Mouse (Mus musculus) thymus, postnatal 36 days (tissue): ENCODE measurements around the gene Pxk.

Experiments used
- DNase-seq, 2 experiments: peaks; one replicate each; pipeline ENCODE4 v3.0.0; 2022; ENCODE audit warnings: mixed read lengths in 2 of 2

The Pxk gene

GRCm38 (mm10) chr14:8148842-8149241, 50.8 kb downstream of the Pxk start:
- no peak for DNase-seq

DNA sequence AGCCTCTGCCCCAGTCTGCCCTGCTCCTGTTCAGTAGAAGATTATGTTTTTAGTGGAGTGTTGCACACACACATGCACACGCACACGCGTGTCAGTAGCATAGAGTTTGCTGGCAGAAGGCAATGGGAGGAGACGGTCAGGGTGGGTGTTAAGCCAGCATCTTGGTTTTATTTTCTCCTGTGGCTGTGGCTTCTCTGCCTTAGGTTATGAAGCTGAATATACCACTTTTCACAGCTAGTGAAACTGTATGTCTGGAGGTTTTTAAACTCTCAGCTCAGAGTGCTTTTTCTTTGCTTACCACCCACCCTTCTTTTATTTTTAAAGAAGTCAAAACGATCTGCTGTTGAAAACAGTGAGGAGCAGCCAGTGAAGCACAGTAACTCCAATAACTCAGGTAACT, 53.7 kb downstream of the Pxk start:
- DNase-seq, result no peak

- DNase-seq, result no peak
Observed at GRCm38 (mm10) chr14:8154072-8154471, 56.1 kb downstream of the Pxk start.

- no peak for DNase-seq
Observed at GRCm38 (mm10) chr14:8156947-8157346, 58.9 kb downstream of the Pxk start.

DNA sequence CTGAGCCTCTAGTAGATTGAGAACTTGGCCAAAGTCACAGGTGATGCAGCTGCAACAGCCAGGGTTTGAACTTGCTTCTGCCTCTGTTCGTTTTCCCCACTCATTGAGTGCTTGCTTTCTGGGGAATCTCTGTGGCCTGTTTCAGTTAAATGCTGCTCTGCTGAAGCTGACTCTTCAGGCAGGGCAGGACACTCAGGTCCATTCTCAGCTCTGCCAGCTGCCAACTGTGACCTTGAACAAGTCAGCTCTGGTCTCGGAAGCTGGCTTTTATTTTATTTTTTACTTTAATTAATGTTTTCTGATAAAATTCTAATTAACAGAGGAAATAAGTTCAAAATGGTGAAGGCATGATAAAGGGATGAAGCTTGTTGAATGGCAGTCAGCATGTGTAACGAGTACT, 60.7 kb downstream of the Pxk start:
- DNase-seq, result no peak

- DNase-seq, result no peak
Observed at GRCm38 (mm10) chr14:8159141-8159540, 61.1 kb downstream of the Pxk start.

- peak; percentile 30 to 35 for DNase-seq
Observed at GRCm38 (mm10) chr14:8161777-8162176, 63.8 kb downstream of the Pxk start.

DNA sequence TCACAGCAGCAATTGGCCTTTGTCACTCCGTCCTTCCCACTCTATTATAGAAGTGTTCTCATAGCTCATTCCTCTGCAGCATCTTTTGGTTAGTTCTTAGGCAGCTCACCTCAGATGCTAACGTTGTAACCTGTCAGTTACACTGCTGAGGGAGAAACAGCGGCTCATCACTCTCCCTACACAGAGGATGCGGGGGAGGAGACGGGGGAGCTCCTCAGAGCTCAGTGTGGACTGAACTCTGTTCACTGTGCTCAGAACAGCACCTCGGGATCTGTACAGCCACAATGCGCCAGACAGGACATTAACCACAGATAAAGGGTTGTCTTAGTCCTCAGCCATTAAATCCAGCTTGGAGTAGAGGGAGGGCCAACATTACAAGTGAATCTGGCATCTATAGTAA, 66.5 kb downstream of the Pxk start:
- no peak for DNase-seq

DNA sequence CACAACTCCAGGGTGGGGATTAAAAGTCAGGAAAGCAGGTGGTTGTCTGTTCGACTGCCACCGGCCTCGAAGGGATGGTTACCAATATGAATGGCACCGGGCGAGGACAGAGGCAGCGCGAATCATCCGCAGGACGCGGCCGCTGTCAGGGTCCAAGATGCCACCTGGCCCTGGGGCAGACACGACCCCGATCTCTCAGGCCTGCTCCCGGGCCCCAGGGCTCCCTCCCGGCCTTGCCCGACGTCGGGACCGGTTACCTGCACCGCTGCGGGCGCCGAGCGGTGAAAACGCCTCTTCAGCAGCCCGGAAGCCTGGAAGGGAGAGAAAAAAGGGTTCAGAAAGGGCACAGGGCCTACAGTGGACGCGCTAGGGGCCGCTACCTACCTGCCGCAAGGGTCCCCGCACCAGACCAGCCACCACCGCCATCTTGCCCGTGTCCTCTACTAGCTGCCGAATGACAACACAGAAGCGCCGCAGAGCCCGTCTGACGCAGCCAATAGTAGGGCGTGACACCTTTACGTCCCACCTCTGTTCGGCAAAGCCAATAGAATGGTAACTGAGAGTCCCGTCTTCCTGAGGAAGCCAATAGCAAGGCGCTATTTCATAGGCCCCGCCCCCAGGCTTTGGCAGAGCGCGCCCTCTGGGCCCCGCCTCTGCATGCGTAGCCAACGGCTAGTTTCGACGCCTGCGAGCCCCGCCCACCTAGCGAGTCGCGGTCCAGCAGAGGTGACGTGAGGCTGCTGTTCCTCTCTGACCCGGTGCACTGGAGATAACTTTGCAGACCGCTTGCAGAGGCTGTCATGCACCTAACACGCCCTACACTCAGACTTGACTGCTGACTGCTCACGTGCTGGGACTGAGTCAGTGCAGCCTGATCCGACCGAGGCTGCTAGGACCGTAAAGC, 74.7 kb downstream of the Pxk start, which contains the start of gene Pdhb:
Gene Pdhb, minus strand, starts transcription at position 519 of the 904 bp plus-strand sequence.
- DNase-seq, result peak; percentile 97 to 99

- peak; percentile 32 for DNase-seq
Observed at GRCm38 (mm10) chr14:8173542-8174250, 75.7 kb downstream of the Pxk start.

DNA sequence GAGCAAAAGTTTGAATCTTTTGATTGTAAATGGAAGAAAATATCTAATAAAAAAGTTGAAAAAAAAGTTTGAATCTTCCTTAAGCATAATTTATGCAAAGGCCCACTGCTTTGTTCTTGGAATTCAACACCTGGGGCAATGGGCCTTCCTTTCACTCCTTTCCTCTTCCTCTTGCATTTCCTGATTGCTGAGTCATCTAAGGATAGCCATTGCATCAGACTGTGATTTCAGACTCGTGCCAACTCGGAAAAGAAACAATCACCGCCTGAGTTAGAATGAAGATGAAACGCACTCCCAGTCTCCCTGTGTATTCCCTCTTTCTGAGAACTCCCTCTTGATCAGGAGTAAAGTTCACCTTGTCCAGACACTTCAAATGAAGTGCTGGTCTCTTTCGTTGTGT, 76.6 kb downstream of the Pxk start:
- no peak for DNase-seq

DNA sequence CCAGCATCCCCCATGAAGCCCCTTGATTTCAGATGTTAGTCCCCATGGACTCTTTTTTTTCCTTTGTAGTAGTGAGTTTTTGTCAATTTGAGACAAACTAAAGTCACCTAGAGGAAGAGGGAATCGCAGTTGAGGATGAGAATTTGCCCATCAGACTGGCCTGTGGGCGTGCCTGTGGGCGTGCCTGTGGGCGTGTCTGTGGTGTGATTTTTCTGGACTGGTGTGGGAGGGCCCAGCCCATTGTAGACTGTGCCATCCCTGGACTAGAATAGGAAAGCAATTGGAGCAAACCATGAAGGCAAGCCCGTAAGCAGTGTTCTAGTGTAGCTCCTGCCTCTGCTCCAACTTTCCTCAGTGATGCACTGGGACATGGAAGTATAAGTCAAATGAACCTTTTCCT, 78.2 kb downstream of the Pxk start:
- no peak for DNase-seq

- no peak for DNase-seq
Observed at GRCm38 (mm10) chr14:8180371-8181035, 82.5 kb downstream of the Pxk start.

GRCm38 (mm10) chr14:8183330-8183729, 85.3 kb downstream of the Pxk start:
- no peak for DNase-seq

GRCm38 (mm10) chr14:8186278-8187045, 88.5 kb downstream of the Pxk start:
- DNase-seq, result no peak

DNA sequence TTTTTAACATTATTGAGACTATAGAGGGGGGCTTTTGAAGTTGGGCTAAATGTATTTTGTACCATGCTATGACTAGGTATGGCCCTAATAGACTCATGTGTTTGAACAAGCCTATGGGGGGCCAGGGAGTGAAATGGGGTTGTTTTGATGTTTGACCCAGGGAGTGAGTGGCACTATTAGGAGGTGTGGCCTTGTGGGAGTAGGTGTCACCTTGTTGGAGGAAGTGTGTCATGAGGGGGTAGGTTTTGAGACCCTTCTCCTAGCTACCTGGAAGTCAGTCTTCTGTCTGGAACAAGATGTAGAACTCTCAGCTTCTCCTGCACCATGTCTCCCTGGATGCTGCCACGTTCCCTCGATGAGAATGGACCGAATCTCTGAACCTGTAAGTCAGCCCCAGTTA, 92.5 kb downstream of the Pxk start:
- no peak for DNase-seq

- DNase-seq, result no peak
Observed at GRCm38 (mm10) chr14:8191331-8191965, 93.4 kb downstream of the Pxk start.

- DNase-seq, result no peak
Observed at GRCm38 (mm10) chr14:8192727-8193126, 94.7 kb downstream of the Pxk start.

GRCm38 (mm10) chr14:8200769-8201168, 102.8 kb downstream of the Pxk start:
- DNase-seq, result no peak

- no peak for DNase-seq
Observed at GRCm38 (mm10) chr14:8201715-8202114, 103.7 kb downstream of the Pxk start.

DNA sequence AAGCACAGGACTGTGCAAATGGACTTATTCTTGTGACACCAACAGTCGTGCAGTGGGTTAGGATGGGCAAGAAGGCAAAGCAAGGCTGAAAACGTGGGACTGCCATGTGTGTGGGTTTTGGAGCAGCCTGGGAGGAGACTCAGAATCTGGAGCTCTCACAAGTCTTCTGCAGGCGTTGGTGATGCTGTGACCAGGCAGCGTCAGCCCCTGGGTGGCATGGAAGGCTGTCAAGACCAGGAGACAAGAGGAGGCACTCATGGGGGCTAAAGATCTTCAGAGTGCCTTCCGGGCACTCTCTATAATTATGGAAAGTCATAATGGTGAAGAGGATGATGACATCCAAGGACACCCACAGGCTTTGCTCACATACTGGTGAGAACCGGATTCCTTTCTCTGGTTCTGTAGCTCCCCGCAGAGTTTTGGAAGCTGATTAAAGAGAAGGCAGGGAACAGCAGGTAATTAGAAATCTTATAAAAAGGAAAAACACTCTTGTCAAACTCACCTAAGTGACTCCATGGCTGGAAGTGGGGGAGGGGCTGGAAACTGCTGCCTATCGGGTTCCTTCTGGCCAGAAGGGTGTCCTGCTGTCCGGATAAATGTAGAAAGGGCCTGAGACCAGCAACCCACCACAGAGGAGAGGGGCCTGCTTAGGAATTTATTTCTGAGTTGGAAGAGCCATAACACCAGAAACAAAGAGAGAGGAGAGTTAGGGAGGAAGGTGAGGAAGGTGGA, 108.3 kb downstream of the Pxk start:
- no peak for DNase-seq
